Mouse (Mus musculus) monocyte, adult 5-6 weeks (primary cell): ENCODE results near the gene Plekha4. TPM values are rescaled to one million over a fixed set of nuclear protein-coding genes. Genes with fewer than 3 reads are reported as not detected.
"Not testable (repeated sequence)": the region's sequence is repeated elsewhere in the genome, so short reads cannot be mapped to it uniquely, and the experiment has no call there.

ENCODE experiments used
- ATAC-seq: fragments of 153-309, 156-312 bp; replicated peaks from 2 replicates; pipeline ENCODE4 v1.8.0; 2017; ENCODE audit warnings: mild to moderate bottlenecking; ENCODE audit not compliant: low TSS enrichment, insufficient number of reproducible peaks, severe bottlenecking, poor library complexity, low FRiP score
- total RNA-seq: library from RNA; stranded (forward); fragments of 200-1000, 200-491, 200-594 nt; gene quantifications from 3 replicates; pipeline ENCODE4 v1.2.3, GENCODE M21; 2017

Plekha4 gene
- total RNA-seq, 1 experiment from 2014 or later, result 0.10 TPM

- not testable (repeated sequence) for ATAC-seq
These were observed 1.0 kb downstream of the Plekha4 start for GRCm38 (mm10) chr7:45527169-45527568.

GRCm38 (mm10) chr7:45529461-45529860, 3.3 kb downstream of the Plekha4 start:
- no peak for ATAC-seq

DNA sequence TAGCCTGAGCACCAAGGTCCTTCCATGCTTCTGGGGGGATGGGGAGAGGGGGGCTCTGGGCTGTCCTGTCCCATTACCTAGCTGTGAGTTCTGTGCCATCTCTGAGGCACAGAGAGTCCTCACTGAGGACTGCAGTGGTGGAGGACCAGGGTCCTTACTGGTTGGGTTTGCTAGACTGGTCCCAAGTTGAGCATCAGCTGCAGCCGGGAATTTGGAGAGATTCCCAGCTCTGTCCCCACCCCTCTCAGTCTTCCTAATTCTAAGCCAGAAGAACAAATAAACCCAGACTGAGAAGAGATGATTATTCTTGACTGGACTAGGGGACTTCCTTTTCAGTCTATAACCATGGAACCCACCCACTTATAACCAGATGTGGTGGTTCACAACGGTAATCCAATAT, 4.5 kb downstream of the Plekha4 start:
- no peak for ATAC-seq

DNA sequence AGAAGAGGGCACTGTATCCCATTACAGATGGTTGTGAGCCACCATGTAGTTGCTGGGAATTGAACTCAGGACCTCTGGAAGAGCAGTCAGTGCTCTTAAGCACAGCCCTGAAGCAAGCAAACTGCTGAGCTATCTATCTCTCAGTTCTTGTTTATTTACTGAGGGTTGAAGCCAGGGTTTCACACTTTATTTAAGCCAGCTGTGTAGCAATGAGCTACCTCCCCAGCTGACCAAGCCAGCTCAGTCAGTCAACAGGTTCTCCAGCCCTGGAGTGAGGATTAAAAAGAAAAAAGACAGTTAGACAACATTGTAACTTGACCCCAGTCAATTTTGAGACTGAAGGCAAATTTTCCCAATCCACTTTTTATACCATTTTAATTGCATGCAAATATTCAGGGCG, 9.5 kb downstream of the Plekha4 start:
- no peak for ATAC-seq

DNA sequence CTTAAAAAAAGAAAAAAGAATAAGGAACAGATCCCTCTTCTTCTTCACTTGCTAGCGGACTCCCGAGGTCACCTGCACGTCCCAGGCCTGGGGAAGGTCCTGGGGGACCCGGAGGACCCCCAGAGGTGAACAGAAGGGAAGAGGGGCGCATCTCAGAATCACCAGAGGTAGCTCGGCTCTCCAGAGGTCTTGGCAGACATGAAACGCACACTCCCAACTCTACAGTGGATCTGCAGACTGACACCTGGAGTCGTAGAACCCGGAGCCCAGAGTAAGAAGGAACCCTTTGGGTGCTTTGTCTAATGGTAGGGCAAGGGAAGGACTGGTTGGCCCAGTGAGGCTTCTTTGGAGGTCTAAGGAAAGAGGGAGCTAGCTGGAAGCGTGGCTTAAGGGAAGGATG, 11.5 kb downstream of the Plekha4 start:
- ATAC-seq, result no peak

DNA sequence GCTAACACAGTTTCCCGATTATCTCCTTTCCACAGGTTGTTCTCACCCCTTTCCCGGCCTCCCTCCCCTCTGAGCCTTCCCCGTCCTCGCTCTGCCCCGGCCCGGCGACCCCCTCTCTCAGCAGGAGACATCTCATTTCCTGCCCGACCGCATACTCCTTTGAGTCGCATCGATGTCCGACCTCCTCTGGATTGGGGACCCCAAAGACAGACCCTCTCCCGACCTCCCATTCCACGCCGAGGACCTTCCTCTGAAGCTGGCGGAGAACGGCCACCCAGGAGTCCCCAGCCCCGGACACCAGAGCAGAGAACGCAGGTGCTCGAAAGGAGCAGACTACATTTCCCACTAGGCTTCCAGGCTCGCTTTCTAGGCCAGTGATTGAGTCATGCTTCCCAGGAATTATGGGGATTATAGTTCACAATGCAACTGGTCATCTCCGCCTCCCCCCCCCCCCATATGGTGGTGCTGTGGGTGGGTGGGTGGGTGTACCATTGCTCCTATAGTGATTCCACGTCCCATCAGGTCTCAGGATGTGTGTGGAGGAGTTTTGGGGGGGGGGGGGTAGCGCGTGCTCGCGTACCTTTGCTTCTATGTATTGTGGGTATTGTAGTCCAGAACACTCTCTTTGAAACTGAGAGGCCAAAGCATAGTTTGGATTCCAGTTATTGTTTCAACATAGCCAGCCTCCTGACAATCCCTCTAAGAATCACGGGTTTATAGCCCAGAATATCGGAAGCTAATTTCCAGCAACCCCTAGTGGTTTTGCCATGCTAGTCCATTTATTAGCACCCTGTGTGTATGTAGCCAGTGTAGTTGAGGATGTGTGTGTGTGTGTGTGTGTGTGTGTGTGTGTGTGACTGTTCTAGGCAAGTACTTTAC, 12.3 kb downstream of the Plekha4 start:
- ATAC-seq, result peak; percentile 64; the same call in 1 of the 2 replicates

GRCm38 (mm10) chr7:45539095-45539494, 13.0 kb downstream of the Plekha4 start:
- no peak for ATAC-seq

- ATAC-seq, result no peak
These were observed 14.1 kb downstream of the Plekha4 start for GRCm38 (mm10) chr7:45540213-45540612.

- ATAC-seq, result no peak
These were observed 18.4 kb downstream of the Plekha4 start for GRCm38 (mm10) chr7:45544525-45544924.

DNA sequence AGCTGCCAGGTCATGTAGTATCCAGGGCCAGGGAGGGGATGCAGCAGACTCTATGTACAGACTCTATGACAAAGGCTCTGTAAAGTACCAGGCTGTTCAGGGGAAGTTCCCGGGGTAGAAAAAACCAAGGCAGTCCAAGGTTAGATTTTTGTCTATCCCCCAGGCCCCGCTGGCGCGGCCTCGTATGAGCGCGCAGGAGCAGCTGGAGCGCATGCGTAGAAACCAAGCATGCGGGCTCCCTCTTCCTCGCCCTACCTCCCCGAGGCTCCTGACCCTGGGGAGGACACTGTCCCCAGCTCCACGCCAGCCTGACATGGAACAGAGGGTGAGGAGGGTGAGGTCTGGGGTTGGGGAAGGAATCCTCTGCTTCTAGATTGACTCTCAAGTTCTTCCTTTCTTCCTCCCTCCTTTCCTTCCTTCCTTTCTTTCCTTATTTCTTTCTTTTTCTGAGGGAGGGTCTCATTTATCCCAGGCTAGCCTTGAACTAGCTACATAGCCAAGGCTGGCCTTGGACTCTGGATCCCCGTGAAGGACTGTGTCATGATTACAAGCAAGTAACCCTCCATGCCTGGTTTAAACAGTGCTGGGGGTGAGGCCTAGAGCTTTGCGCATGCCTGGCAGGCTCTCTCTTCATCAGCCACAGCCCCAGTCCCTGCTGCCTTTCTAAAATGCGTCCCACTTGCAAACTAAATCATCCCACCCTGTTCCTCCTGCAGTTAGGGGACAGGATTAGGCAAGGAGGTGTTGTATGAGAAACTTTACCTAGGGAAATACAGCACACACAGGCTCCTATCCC, 23.7 kb downstream of the Plekha4 start:
- no peak for ATAC-seq

GRCm38 (mm10) chr7:45550821-45551511, 24.8 kb downstream of the Plekha4 start:
- no peak for ATAC-seq

DNA sequence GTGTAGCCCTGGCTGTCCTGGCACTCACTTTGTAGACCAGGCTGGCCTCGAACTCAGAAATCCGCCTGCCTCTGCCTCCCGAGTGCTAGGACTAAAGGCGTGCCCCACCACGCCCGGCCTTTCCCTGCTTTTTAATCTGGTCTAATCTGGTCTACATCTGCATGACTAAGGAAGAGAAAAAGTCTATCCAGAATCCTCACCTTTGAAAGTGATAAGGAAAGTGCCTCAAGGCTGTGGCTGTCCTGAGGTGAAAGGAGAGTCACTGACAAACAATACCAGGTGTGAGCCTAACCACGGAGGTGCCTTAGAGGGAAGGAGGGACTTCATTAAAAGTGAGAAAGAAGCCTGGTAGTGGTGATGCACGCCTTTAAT, 25.4 kb downstream of the Plekha4 start:
- no peak for ATAC-seq

GRCm38 (mm10) chr7:45553519-45553918, 27.4 kb downstream of the Plekha4 start:
- no peak for ATAC-seq

- ATAC-seq, result no peak
These were observed 27.9 kb downstream of the Plekha4 start for GRCm38 (mm10) chr7:45553990-45554389.

GRCm38 (mm10) chr7:45554744-45555143, 28.6 kb downstream of the Plekha4 start, which contains the start of gene Hsd17b14:
Gene Hsd17b14, plus strand, starts transcription at chr7:45554893.
- ATAC-seq, result no peak

- peak; percentile 91 for ATAC-seq
These were observed 29.7 kb downstream of the Plekha4 start for GRCm38 (mm10) chr7:45555787-45556186.

DNA sequence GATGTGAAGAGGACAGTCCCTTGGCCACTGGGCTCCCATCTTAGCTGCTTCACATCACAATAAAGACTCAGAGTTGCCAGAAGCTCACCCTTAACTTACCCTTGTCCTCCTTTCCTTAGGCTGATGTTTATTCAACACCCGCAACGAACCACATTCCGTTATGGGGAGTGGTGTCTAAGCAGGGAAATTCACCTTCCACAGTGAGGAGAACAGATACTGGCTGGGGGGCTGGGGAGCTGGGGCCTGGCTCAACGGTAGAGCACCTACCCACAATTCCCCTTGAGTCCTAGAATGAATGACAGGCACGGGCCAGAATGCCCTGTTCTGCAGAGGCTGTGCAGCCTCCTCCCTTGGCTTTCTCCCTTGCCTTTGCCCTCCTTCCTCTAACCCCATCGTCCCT, 32.8 kb downstream of the Plekha4 start:
- no peak for ATAC-seq

GRCm38 (mm10) chr7:45560241-45560640, 34.1 kb downstream of the Plekha4 start:
- no peak for ATAC-seq
